Mouse (Mus musculus) mouse trophoblast stem cell (cell line): ENCODE results near the gene Eif4enif1.
"Not testable (repeated sequence)": the region's sequence is repeated elsewhere in the genome, so short reads cannot be mapped to it uniquely, and the experiment has no call there.

ENCODE experiments used
- in situ Hi-C, 2 experiments: fragments of 300-500 bp; cut with MseI, MboI; formaldehyde crosslinking; loops; 2 replicates in 1 of 2; 3 replicates in 1 of 2; pipeline ENCODE4 v1.15.1; 2025

Gene Eif4enif1

DNA sequence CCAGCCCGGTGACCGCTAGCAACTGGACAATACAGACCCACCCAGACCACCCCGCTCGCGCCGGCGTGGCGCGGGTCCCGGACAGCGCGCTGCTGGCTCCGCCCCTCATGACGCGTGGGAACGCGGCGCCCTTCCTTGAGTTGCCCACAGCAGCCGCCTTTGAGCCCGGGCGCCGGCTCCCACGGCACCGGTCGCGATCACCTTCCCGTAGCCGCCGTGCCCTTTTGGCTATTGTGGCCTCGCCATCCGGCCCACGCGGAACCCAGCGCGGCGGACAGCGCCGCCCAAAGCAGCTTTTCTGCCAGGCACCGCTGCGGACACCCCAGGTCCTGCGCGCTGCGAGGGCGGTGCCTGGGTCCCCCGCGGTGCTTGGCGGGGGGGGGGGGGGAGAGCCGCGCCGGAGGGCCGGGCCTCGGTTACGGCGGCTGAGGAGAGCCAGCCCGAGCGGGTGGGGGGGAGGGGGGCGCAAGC, at the start of gene Eif4enif1:
Eif4enif1 (plus strand) TSS at position 162 of the 471 bp plus-strand sequence.
- in situ Hi-C loops = no loop called here

DNA sequence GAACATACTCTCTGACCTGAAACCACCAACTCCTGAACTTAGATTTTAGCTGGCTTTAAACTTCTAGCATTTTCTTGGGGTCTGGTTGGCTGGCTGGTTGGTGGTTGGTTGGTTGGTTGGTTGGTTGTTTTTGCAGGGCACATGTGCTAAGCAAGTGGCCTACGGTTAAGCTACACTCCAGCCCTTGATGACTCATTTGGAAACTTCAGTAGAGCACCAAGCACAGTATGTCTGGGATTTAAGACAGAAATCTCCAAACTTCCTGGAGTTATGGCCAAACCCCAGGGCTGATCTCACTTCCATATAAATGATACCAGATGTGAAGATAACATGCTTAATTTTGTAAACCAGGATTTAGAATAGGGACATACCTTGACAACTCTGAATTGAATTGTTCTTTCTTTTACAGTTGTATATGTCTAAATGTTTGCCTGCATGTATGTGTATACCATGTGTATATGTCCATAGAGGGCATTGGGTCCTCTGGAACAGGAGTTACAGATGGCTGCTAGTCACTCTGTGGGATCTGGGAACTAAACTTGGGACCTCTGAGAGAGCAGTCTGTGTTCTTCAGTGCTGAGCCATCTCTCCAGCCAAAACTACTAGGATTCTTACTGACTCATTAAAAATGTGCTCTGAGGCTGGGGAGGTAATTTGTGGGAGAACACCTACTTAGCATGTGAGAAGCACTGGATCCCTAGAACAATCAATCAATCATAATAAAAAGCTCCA, 48.4 kb upstream of the Eif4enif1 start:
- in situ Hi-C loops = not testable (repeated sequence)

DNA sequence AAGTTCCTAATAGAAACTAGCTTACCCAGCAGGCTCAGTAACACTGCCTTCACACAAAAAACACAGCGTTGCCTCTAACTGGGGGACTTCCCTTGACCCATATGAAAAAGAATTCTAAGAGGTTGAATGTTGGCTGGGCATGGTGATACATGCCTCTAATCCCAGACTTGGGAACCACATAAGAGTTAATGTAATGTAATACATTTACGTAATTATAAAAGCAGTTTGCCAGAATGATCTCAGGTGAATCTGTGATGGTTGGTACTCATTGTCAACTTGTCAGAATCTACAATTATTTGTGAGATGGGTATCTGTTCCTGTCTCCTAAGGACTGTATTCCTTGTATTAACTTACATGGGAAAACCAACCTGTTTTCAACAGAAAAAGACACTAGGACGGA, 45.2 kb upstream of the Eif4enif1 start:
- in situ Hi-C loops = not testable (repeated sequence)

DNA sequence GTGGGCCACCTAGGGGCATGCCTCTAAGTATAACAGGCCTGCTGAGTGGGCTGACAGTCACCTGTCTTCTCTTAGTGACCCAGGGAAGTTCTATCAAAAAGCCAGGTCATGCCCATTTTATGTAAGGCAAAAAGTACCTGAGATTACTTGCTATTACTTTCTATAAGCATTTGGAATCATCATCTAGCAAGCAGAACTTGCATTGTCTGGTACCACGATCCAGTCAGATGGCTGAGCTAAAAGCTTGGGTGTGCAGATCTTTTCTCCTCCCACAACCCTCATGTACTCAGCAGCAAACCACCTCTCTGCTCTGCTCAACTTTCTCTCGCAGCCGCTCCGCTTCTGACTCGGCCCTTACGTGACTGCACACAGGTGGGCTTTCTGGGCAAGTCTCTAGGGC, 44.2 kb upstream of the Eif4enif1 start:
- in situ Hi-C loops = not testable (repeated sequence)

DNA sequence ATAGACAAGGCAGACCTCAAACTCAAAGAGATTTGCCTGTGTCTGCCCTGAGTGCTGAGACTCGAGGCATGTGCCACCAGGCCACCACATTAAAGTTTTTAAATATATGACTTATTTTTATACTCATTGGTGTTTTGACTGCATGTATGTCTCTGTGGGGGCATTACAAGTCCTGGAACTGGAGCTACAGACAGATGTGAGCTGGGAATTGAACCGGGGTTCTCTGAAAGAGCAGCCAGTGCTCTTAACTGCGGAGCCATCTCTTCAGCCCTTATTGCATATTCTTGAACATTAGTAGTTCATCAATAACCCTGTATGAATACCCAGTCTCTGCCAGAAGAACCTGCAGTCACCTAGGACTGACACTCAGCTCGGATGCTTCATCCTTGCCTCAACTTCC, 43.4 kb upstream of the Eif4enif1 start:
- in situ Hi-C loops = not testable (repeated sequence)

DNA sequence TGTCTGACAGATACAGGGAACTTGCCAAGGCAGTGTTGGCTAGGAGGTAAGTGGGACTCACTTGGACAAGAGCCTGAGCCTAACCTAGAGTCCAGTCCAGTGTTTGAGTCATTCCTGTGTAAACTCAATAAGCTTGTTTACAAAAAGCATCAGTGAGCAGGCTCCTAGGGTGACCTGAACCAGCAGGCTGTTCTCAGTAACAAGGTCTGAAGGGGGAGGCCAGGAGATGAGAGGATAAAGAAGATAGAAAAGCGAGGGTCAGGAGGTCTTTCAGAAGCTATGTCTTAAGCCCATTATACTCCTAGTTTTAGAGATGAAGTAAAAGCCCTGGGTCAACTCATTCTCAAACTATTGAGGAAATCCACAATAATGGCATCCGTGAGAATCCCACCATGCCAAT, 40.8 kb upstream of the Eif4enif1 start:
- in situ Hi-C loops = not testable (repeated sequence)

DNA sequence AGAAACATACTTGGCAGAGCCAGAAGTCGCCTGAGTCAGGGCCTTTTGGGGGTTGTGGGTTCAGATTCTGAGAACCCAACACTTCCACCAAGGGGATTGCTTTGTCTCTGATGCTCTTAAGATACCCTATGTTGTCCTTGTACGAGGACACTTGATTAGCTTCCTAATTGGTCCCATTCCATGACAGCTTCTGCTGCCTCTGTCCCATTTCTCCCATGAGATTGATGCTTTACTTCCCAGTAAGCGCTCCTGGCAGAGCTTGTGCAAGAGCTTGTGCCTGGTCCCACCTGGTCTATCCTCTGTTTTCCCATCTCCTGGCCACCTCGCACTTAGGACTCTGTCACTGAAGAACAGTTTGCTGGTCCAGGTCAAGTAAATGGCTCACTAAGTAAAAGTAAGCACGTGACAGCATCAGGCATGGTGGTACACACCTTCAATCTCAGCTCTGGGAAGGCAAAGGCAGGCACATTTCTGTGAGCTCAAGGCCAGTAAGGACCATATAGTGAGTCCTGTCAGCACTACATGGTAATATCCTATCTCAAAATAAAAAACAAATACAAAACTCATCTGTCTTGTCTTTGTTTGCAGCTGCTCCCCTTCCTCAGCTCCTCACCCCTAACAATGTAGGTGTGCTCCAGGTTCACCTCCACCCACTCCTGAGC, 39.8 kb upstream of the Eif4enif1 start:
- in situ Hi-C loops = not testable (repeated sequence)

DNA sequence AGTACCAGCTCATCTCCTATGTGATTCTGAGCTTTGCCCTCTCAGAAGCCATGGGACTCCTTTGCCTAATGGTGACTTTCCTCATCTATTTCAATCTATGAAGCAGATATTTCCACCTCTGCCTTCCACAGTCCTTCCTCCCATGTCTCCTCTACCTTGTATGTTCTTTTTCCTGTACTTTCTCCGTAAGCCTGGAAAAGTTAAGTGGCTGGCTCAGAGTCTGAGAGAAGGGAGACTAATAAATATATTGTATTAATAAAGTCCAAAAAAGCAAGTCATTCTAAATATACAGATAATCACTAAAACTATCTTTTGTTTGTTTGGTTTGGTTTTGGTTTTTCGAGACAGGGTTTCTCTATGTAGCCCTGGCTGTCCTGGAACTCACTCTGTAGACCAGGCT, 39.1 kb upstream of the Eif4enif1 start:
- in situ Hi-C loops = not testable (repeated sequence)

DNA sequence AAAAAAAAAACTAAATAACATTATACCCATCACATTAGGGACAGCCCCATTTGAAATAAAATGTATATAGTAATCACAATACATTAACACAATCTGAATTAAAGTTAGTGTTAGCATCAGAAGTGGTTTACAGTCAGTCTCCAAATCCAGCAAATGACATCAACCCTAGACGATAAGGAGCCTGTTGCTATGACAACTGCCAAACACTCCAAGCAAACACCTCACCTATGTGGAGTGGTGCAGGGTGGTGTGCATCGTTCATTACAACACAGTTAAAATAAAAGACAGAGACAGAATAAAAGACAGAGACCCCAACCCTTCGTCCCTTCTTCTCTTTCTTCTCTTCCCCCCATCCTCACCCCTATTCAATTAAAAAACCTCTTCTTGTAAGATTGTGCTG, 38.5 kb upstream of the Eif4enif1 start:
- in situ Hi-C loops = not testable (repeated sequence)

DNA sequence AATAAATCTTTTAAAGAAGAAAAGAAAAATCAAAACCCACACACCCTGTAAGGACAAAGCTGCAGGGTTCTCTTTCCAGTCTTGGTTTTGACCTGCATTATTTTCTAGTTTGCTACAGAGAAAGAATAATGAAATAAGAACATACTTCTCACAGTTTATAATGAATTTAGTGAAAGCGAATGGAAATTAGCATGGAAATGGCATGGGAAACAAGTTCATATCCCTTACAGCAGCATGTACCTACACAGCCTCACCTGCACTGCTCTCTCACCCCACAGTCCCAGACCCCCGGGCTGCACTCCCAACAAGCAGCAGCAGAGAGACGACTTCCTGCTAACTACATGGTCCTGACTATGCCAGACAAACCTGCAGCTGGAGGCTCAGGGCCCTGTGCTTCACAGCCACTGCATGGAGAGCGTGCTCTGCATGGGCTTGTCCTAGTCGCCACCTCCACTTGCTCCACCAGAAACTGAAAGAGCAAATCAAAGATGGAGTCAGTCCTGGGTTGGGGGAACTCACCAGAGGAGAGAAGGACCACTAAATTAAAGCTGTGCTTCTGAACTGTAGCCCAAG, 36.9 kb upstream of the Eif4enif1 start:
- in situ Hi-C loops = not testable (repeated sequence)

DNA sequence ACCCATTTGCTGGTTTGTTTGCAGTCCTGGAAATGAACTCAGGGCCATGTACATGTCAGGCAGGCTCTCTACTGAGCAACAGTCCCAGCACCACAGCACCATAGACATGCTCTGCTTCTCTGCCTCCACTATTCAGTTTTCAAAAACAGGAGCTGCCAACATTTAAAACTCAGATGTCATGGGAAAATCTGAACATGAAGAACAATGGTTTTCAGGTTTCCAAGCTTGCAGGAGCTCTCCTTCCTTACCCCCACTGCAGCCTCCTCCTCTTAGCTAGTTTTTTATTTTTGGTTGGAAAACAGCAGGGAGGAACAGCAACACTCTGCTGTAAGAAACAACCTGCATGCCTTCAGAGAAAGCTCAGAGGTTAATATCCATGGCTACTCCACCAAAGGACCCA, 35.9 kb upstream of the Eif4enif1 start:
- in situ Hi-C loops = not testable (repeated sequence)

DNA sequence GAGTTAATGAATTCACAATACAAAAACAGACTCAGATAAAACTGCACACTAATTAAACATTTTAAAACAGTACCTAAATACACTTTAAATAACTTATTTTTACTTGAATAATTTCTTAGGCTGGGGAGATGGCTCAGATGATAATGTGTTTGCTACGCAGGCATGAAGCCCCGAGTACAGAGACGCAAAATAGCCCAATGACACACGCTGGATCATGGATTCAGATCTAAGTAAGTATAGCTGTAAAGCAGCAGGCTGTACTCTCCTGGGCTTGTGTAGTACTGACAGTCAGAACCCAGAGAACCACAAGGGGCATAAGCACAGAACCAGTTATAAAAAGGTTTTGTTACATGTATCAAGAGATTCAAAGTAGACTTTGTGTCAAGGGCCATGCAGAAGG, 35.1 kb upstream of the Eif4enif1 start:
- in situ Hi-C loops = not testable (repeated sequence)

DNA sequence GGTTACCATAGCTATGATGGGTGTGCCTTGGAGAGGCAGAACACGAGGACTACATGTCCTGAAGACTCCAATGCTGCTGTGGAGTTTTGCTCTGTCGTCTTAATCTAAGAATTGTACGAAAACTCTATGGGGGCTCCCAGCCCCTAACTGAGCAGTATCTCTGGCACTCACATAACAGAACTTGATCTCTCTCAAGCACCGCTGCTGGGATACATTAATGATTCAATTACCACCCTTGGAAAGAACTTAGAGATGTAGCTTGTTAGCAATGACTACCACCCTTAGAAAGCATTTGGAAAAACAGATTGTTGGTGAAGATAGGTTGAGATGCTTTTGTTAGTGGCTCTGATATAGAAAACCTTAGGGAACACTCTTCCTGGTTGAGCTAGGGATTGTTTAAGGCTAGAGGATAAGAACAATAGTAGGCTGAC, 34.6 kb upstream of the Eif4enif1 start:
- in situ Hi-C loops = not testable (repeated sequence)

DNA sequence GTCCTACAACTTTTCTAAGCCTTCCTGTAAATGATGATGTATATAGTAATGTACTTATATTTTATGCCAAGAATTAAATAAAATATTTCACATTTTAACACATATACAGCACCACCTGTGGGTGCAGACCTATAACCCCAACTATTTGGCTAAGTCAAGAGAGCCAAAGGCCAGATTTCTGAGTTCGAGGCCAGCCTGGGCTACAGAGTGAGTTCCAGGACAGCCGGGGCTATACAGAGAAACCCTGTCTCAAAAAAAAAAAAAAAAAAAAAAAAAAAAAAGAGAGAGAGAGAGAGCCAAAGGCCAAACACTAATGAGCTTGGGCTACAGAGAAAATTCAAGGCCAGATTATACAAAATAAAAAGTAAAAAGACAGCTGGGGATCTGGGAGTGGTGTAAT, 33.1 kb upstream of the Eif4enif1 start:
- in situ Hi-C loops = not testable (repeated sequence)

DNA sequence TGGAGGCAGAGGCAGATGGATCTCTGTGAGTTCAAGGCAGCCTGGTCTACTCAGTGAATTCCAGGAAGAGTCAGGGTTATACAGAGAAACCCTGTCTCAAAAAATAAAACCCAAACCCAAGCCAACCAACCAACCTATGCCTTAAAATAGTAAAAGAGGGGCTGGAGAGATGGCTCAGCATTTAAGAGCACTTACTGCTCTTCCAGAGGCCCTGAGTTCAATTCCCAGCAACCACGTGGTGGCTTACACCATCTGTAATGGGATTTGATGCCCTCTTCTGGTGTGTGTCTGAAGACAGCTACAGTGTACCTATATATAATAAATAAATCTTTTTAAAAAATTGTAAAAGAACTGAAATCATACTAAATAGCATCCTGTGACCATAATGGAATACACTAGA, 30.3 kb upstream of the Eif4enif1 start:
- in situ Hi-C loops = not testable (repeated sequence)

DNA sequence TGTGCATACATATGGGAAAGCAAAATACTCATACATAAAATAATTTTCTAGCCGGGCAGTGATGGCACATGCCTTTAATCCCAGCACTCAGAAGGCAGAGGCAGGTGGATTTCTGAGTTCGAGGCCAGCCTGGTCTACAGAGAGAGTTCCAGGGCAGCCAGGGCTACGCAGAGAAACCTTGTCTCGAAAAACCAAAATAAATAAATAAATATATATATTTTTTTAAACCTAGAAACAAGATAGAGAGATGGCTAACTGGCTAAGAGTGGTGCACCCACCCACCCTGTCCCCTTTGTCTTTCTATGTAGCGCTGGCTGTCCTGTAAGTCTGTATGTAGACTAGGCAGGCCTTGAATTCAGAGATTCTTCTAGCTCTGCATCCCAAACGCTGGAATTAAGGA, 29.7 kb upstream of the Eif4enif1 start:
- in situ Hi-C loops = not testable (repeated sequence)

DNA sequence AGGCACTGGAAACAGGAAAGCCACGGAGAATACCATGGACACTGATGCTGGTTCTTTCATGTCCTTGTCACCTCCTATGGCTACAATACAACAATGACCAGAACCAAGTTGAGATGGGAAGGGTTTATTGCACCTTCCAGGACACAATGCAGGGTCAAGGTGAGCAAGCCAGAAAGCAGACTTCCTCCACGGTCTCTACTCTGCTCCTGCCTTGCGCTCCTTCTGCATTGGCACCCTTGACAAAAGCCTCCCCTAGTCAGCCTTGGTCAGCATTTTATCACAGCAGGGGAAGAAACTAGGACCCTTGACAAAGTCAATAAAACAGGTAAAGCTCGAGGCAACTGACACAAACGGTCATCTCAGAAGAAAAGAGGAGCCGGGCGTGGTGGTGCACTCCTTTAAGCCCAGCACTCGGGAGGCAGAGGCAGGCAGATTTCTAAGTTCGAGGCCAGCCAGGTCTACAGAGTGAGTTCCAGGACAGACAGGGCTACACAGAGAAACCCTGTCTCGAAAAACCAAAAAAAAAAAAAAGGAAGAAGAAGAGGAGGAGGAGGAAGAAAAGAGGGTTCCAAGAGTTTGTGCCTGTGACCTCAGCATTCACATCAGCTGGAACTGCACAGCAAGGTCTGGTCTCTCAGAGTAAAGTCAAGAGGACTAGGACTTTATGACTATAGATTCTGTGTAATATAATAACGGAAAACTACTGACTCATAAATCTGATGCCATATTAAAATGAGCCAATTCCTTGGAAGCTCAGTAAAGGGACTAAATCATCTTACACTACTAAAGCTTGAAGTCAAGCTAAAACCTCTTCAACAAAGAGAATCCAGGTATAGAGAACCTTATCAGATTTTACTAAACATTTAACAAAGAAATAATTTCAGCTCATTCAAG, 28.5 kb upstream of the Eif4enif1 start:
- in situ Hi-C loops = not testable (repeated sequence)

DNA sequence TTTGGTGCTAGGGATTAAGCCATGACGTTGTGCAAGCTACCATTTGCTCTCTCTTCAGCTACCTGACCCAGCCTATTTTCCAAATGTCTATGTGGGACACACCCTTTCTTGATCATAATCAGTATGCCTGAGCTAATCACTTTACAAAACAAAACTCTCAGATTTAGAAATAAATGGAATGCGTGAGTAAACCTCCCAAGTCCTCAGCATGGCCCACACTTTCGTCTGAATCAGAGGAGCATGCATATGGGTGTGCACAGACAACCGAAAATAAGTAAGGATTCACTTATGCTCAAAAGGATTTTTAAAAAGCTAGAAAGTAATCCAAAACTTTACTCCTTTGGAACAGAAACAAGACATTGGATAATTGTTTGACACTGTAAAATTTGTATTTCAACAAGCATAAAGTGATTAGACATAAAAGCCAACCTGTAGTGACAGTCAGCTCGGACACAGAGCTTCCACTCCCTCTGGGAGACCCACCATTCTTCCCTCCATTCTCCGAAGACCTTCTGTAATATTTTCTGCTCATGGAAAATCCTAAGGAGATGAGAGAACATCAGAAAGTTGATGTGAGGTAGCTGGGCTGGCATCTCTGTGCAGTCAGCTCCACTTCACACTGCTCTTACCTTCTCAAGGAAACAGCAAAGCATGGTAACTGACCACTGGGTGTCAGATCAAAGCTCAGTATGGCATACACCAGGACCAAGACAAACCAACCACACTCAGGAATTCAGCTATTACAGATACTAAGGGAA, 23.0 kb upstream of the Eif4enif1 start:
- in situ Hi-C loops = not testable (repeated sequence)

DNA sequence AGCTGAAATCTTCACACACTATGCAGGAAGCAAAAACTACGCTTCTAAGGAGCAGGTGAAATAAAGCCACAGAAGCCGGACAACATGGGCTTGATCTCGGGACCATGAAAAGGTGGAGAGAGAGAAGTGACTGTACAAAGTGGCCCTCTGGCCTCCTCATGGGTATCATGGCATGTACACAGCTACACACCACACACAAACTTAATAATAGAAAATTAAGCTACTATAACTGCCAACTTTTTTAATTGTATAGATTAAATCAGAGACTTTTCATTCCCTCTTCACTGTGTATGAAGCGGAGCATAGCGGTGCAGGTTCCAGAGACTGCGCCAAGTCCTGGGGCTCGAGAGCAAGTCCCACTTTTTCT, 22.5 kb upstream of the Eif4enif1 start:
- in situ Hi-C loops = not testable (repeated sequence)

DNA sequence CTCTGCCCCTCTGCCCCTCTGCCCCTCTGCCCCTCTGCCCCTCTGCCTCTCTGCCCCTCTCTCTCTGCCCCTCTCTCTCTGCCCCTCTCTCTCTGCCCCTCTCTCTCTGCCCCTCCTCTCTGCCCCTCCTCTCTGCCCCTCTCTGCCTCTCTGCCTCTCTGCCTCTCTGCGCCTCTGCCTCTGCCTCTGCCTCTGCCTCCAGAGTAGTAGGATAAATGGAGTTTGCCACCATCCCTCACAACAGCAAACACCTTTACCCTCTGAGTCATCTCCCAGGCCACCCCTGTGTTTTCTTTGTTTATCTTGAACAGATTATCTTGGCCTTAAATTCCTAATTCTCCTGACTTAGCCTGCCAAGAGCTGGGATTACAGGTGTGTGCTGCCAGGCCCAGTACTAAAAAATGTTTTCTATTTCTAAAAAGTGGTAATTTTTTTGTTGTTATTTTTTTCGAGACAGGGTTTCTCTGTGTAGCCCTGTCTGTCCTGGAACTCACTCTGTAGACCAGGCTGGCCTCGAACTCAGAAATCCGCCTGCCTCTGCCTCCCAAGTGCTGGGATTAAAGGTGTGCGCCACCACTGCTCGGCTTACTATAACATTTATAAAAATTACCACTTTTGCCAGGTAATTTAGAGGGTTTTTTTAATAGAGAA, 21.6 kb upstream of the Eif4enif1 start:
- in situ Hi-C loops = not testable (repeated sequence)

DNA sequence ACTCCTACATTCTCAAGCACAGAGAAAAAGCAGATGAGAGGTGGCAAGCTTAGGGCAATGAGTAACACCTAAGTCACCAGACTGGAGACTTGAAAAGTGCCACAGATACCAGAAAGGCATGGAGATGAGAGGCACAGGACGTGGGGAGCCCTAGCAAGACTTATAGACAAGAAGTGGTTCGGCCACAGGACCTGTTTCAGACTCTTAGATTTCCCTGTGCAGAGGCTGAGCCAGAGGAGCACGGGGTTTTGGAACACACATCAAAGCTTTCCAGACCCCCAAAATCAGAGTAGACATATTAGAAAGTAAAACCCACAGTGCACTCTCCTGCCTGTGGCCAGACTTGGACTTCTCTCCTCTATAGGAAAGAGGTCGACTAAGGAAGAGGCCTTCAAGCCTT, 20.9 kb upstream of the Eif4enif1 start:
- in situ Hi-C loops = not testable (repeated sequence)
